Mouse (Mus musculus) layer of hippocampus, adult 8-10 months (tissue): ENCODE data around the gene Actr5. TPM values are rescaled to one million over a fixed set of nuclear protein-coding genes. Genes with fewer than 3 reads are reported as not detected.

Experiments
- DNase-seq, 2 experiments: peaks; one replicate each; pipeline ENCODE4 v3.0.0; 2022; ENCODE audit warnings: low spot score in 2 of 2
- microRNA-seq, 2 experiments: library from miRNA; unstranded; fragments of <30 nt; microRNA quantifications; one replicate each; pipeline ENCODE4 v1.2.0; 2022
- total RNA-seq, 4 experiments: library from RNA; stranded (reverse); gene quantifications; 2 replicates each; pipeline ENCODE4 v1.2.4; 2022

The Actr5 gene
- total RNA-seq, 4 experiments from 2014 or later, result 14.3 to 15.1 (median 14.7) TPM

DNA sequence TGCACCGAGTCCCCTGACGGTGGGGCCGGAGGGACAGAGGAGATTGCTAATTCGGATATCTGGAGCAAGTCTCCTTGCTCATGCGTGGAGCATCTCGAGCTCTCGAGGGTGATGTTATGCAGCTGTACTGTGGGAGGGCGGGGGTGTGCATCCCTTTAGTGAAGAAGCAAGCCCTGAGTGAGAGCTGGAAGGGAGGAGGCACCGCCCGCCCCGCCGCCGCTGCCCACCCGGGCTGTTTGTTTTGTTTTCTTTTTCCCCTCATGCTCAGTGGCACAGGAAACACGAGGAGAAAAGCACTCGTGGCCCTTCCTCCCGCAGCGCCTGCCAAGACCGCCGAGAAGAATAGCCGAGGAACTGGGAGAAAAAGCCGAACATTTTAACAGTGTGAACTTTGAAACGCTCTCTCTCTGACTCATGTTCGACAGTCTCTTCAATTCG lies 63.1 kb downstream of the Actr5 start:
- DNase-seq, result peak; percentile 69 to 73

Small RNA genes lying within 50 kb of the gene (microRNA-seq; reads per million reads assigned to microRNA genes)
- 3.5 to 4.1 reads per million in 2 experiments for gene Mir3474

Other genes with a start within 250 kb of the Actr5 start
- 100 to 1,000 TPM; 519 to 896 (median 704) TPM for gene Snhg11, start 249.2 kb upstream of the Actr5 start, total RNA-seq
- gene Ralgapb, start 215.0 kb upstream of the Actr5 start, total RNA-seq, result 100 to 1,000 TPM in 1 of 4 experiments, 10 to 100 TPM in 3; 83.1 to 102 (median 93.3) TPM
- not detected for gene Adig, start 122.3 kb upstream of the Actr5 start, total RNA-seq
- gene Arhgap40, start 112.1 kb upstream of the Actr5 start, total RNA-seq, result under 1 TPM in 1 of 4 experiments, not detected in 3; 0.56 TPM
- 10 to 100 TPM; 62.7 to 69.9 (median 64.8) TPM for gene Slc32a1, start 14.1 kb upstream of the Actr5 start, total RNA-seq
- gene Ppp1r16b, start 40.5 kb downstream of the Actr5 start, total RNA-seq, result 100 to 1,000 TPM; 118 to 142 (median 128) TPM
- 1 to 10 TPM; 2.3 to 4.0 (median 3.3) TPM for gene Fam83d, start 143.2 kb downstream of the Actr5 start, total RNA-seq
- gene Dhx35, start 169.9 kb downstream of the Actr5 start, total RNA-seq, result 10 to 100 TPM; 17.1 to 24.7 (median 19.9) TPM